Mouse (Mus musculus) frontal cortex, adult (tissue): ENCODE results near the gene Gm13283.
"Not testable (repeated sequence)": the region's sequence is repeated elsewhere in the genome, so short reads cannot be mapped to it uniquely, and the experiment has no call there.

Experiments
- ATAC-seq: cut with Nextera tagmentation; 2 replicates; pipeline ENCODE4 v1.9.2; 2017; ENCODE audit warnings: mild to moderate bottlenecking, moderate library complexity, mixed read lengths; ENCODE audit not compliant: low TSS enrichment

Gene Gm13283

GRCm38 (mm10) chr4:88759610-88760268 lies at the start of gene Gm13283:
Gene Gm13283, plus strand, starts transcription at chr4:88760119.
- not testable (repeated sequence) for ATAC-seq

DNA sequence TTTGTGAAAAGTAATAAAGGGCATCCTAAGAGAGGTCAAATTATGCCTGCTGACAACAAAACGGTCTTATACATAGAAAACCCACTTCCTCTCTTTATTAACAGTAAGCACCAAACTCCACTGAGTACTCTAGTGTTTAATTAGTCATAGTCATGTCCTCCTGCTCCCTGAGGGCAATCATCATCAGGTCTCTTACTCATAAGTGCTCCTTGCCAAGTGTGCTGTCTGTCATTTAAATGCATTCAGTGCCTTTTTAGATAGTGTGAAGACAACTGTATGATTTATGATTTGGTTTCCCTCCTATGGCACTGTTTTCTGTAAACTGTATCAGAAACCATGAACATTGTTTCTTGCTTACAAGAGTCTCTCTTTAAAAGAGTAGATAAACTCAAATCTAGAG lies 45.6 kb upstream of the Gm13283 start:
- no peak for ATAC-seq

GRCm38 (mm10) chr4:88715059-88715458 lies 44.9 kb upstream of the Gm13283 start:
- no peak for ATAC-seq

DNA sequence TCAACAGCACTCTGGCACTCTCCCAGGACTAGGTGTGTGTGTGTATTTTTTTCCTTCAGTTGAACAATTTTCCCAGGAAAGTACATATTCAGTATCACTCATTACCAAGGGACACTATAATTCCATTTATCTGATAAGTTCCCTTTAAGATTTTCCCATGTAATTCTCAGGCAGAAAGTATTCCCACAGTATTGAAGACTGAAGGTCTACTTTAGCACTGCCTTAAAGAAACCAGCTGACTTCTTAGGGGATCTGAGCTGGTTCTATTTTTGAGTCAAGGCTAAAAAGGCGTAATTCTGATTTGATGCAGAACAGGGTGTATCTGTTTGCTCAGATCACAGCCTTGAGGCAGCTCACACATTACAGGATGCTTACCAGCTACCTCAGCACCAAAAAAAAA lies 41.2 kb upstream of the Gm13283 start:
- ATAC-seq, result no peak

GRCm38 (mm10) chr4:88721791-88722721 lies 37.9 kb upstream of the Gm13283 start, which contains the start of the genes Gm26566 and Klhl9:
Gene Gm26566, plus strand, starts transcription at chr4:88721805.
Gene Klhl9, minus strand, starts transcription at chr4:88722465.
- ATAC-seq, result peak; percentile 90

- ATAC-seq, result no peak
Observed at GRCm38 (mm10) chr4:88723497-88724090, 36.3 kb upstream of the Gm13283 start.

- ATAC-seq, result no peak
Observed at GRCm38 (mm10) chr4:88726727-88727126, 33.2 kb upstream of the Gm13283 start.

DNA sequence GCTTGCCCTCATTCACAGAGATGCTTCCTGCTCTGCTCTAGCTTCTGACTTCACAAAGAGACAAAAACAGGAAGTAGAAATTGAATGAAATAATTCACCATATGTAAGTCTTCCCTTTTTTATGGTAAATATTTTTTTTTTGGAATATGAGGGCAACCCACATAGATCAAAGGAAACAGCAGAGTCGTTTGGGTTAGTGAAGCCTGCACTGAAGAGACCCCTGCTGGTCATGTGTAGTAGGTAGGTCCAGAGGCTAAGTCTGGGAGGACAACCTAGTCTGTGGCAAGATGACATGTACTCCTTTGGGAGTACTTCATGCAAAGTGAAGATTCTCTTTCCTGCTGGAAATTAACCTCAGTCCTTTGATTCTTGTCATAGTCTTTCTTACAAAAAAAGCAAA lies 32.6 kb upstream of the Gm13283 start:
- ATAC-seq, result peak; percentile 72; the same call in 1 of the 2 replicates

- ATAC-seq, result peak; percentile 69
Observed at GRCm38 (mm10) chr4:88738480-88738879, 21.4 kb upstream of the Gm13283 start.

DNA sequence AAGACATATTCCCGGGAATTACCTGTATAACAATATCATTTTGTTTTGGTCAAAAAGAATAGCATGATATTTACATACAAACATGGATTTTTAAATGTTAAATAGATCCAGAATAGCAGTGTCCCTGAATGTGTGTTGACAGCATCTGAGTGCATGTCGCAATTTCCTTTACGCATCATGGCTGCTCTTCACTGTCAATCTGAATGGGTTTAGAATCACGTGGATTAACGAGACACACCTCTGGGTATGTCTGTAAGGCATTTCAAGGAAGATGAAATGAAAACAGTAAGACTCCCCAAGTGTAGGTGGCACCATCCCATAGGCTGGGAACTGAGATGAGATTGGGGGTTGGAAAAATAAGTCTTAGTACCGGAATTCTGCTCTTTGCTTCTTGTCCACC lies 20.9 kb upstream of the Gm13283 start:
- ATAC-seq, result no peak

GRCm38 (mm10) chr4:88741426-88741825 lies 18.5 kb upstream of the Gm13283 start:
- ATAC-seq, result no peak

DNA sequence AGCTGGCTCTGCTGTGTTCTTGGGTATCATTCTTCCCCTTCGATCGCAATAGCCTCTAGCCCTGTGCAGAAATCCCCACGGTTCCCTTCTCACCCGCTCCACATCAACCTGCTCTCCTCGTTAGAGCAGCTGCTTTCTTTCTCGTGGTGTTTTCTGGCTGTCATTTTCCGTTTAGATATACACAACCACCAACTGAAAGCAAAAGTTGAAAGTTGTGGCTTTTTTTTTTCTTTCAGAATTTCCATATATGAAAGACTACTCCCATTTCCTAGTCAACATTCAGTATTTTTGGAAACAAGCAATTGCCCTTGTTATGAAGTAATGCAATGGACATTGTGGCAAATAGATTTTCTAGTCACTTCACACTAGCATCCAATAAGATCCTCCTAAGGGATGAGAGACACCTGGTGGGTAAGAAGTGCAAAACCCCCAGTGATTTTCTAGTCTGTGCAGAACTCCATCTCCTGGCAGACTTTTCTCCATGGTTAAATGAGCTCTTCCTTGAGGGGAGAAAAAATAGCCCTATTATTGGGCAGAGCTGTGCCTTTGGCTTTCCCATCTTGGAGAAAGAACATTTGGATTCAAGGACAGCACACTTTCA lies 17.0 kb upstream of the Gm13283 start:
- no peak for ATAC-seq

GRCm38 (mm10) chr4:88744207-88744606 lies 15.7 kb upstream of the Gm13283 start:
- ATAC-seq, result no peak

DNA sequence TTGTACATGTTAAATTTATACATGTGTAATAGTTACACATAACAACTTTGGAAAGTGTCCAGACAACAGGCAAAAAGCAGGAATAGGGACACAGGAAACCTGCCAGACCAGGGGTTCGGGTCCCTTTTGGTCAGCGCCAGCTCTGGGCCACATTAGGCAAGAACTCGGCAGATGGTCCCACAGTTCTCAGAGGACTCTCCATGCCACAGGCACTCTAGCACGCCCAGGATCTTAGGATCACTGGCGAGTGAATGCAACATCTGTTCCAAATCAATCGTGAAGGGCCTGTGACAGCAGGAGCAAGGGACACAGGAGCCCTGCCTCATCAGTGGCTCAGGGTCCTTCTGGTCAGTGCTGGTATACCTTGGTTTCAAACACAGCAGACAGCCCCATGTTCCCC lies 10.0 kb upstream of the Gm13283 start:
- no peak for ATAC-seq

DNA sequence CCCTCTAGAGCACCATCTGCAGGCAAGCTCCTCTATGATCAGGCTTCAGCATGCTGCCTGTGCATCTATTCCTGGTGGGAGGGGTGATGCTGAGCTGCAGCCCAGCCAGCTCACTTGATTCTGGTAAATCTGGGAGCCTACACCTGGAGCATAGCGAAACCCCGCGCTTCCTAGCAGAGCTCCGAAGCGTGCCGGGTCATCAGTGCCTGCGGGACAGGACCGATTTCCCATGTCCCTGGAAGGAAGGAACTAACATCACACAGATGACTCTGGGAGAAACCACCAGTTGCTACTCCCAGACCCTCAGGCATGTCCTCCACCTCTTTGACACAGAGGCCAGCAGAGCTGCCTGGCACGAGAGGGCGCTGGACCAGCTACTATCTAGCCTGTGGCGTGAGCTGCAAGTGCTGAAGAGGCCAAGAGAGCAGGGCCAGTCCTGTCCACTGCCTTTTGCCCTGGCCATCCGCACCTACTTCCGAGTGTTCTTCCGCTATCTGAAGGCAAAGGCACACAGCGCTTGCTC lies 5.0 kb upstream of the Gm13283 start, which contains the start of gene Gm13271:
TSS of gene Gm13271 (plus strand) at position 51 of the 523 bp plus-strand sequence.
- not testable (repeated sequence) for ATAC-seq

DNA sequence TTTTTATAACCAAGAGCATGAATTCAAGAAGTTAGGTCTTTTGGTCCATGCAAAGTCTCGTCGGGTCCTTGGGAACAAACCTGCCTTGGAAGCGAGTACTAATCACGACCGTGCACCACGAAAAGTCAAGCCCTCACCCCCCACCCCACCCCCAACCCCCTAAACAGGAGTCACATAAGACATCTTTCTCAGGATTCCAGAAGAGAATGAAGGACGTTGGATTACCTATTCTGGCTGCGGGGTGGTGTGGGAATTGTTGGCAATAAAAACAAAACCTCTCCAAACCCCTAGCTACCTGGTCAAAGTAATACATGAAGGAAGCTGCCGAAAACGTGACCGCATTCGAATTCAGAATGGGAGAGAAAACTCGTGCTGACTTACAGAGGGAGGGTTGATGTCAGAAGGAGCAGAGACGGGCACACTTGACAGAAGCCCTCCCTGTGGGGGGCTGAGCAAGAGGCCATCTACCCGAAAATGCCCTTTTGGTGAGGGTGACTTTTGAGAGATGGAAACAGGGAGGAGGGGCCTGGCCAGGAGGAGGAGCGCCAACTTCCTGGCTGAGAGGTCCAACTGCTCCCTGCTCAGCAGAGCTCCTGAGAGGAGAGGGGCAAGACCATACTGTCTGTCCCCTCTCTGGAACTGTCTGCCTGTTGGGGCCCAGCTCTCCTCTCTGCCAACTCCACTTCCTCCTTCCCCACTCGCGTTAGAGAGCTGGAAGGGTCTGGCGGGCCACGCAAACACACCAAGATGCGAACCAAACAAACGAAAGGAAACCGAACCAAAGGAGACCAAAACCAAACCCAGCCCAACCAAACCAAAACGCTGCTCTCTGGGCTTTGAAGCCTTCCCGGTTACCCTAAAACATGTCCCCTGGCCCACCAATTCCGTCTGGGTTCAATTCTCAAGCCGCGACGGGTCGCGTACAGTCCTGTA lies 3.1 kb upstream of the Gm13283 start:
- ATAC-seq, result not testable (repeated sequence)

DNA sequence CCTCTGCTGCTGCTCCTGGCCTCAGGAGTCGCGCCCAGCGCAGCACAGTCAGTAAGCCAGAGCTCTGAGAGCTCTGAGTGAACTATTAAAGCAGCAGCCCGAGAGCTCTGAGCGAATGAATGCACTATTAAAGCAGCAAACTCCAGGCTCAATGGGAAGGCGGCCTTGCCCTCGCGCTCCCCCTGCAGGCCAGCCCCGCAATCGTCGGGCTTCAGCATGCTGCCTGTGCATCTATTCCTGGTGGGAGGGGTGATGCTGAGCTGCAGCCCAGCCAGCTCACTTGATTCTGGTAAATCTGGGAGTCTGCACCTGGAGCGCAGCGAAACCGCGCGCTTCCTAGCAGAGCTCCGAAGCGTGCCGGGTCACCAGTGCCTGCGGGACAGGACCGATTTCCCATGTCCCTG lies 2.3 kb upstream of the Gm13283 start:
- peak; percentile 100 for ATAC-seq

- ATAC-seq, result not testable (repeated sequence)
Observed at GRCm38 (mm10) chr4:88758751-88759150, 1.2 kb upstream of the Gm13283 start.

DNA sequence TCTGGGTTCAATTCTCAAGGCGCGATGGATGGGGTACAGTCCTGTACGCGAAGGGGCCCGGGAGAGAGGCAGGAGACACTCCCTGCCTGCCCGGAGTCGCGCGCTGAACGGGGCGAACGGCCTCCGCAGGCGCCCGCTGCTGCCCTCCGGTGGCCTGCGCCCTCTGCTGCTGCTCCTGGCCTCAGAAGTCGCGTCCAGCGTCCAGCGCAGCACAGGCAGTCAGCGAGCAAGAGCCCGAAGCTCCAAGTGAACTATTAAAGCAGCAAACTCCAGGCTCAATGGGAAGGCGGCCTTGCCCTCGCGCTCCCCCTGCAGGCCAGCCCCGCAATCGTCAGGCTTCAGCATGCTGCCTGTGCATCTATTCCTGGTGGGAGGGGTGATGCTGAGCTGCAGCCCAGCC lies 512 bp downstream of the Gm13283 start:
- ATAC-seq, result not testable (repeated sequence)

DNA sequence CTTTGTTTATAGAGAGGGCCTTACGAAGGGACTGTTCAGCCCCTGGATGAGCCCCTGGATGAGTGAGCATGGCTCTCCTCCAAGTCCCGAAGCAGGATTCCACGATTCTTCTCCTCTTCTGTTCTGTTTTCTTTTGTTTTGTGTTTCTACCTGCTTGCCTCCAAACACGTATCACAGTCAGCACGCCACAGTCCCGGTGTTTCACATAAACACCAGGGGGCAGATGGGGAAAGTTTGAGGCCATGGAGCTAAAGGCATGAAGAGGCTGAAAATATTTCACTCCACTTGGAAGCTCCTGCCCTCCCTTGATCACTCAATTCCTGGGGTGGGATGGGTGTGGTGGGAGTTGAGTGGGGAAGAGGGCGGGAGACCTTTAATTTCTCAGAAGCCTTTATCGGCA lies 1.9 kb downstream of the Gm13283 start:
- ATAC-seq, result not testable (repeated sequence)
